Mouse (Mus musculus) common myeloid progenitor, adult 5-6 weeks (primary cell): ENCODE data around the gene Myl6. TPM values are rescaled to one million over a fixed set of nuclear protein-coding genes. Genes with fewer than 3 reads are reported as not detected.
"Not testable (repeated sequence)": the region's sequence is repeated elsewhere in the genome, so short reads cannot be mapped to it uniquely, and the experiment has no call there.

Source experiments
- ATAC-seq: replicated peaks from 2 replicates; pipeline ENCODE4 v1.8.0; 2016; ENCODE audit warnings: low read depth, mild to moderate bottlenecking, moderate TSS enrichment, inconsistent platforms; ENCODE audit not compliant: poor library complexity, severe bottlenecking
- total RNA-seq: library from RNA; stranded (forward); fragments of 200-1000, 187-1606 nt; gene quantifications from 2 replicates; pipeline ENCODE4 v1.2.3, GENCODE M21; 2017

Gene Myl6
- total RNA-seq, 1 experiment from 2014 or later = 1,004 TPM

GRCm38 (mm10) chr10:128511189-128511588, 17.2 kb upstream of the Myl6 start:
- no peak for ATAC-seq

DNA sequence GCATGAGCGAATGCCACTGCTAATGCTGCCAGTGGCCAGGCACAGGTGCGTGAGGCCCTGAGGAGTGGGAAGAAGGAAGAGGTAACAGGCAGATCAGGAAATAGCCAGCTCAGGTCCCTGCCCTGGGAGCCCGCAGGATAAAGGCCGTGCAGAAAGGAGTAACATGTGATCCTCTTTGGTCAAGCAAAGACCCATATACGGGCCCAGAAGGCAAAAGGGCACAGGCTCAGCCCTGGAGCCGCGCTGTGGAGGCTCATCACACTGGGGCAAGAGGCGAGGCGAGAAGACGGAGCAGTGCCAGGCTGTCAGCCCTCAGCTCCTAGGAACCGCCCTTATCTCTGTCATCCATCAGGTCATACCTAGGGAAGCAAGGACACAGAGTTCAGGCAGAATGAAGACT, 16.4 kb upstream of the Myl6 start:
- no peak for ATAC-seq

GRCm38 (mm10) chr10:128509831-128510230, 15.9 kb upstream of the Myl6 start:
- no peak for ATAC-seq

GRCm38 (mm10) chr10:128509203-128509602, 15.3 kb upstream of the Myl6 start:
- ATAC-seq = no peak

DNA sequence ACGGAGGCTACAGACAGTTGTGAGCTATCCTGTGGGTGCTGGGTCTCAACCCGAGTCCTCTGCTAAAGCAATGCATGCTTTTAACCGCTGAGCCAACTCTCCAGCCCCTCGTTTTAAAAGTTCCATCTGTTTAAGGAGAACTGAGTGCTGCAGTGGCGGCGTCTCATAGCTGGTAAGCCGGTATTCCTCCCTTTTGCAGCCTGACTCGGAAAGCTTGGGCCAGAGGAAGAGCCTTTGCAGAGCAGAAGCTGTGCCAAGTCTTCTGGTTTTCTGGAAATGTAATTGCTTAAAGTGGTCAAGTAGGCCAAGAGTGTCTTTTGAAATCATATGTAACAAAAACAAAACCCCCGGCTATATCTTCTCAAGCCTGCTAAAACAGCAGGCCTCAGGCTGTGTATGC, 14.3 kb upstream of the Myl6 start:
- no peak for ATAC-seq

GRCm38 (mm10) chr10:128505974-128506373, 12.0 kb upstream of the Myl6 start:
- no peak for ATAC-seq

DNA sequence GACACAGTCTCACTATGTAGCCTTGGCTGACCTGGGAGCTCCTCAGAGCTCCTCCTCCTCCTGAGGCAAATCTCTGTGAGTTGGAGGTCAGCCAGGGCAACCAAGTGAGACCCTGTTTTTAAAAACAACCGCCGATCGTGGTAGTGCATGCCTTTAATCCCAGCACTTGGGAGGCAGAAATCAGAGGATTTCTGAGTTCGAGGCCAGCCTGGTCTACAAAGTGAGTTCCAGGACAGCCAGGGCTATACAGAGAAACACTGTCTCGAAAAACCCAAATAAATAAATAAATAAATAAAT, 11.4 kb upstream of the Myl6 start:
- not testable (repeated sequence) for ATAC-seq

GRCm38 (mm10) chr10:128504641-128505370, 10.9 kb upstream of the Myl6 start:
- peak; percentile 91 for ATAC-seq

DNA sequence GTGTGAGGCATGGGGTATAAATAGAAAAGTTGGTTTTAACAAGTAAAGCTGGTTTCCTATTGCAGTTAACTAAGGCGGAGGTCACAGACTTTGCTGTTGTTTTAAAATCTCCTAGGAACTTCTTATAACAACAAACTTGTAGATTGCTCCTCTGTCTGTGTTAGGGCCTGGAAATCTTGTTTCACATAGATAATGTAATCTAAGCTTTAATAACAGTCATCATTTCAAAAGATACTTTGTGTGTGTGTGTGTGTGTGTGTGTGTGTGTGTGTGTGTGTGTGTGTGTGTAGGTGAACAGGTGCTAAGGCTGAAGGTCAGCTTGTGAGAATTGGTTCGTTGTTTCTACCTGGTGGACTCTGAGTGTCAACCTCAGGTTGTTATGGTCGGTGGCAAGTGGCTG, 10.1 kb upstream of the Myl6 start:
- ATAC-seq = no peak

- ATAC-seq = no peak
Observed at GRCm38 (mm10) chr10:128503532-128503931, 9.6 kb upstream of the Myl6 start.

GRCm38 (mm10) chr10:128502341-128502740, 8.4 kb upstream of the Myl6 start:
- ATAC-seq = no peak

- ATAC-seq = peak; percentile 16
Observed at GRCm38 (mm10) chr10:128499116-128499671, 5.2 kb upstream of the Myl6 start.

- ATAC-seq = peak; percentile 75
Observed at GRCm38 (mm10) chr10:128498590-128498989, 4.6 kb upstream of the Myl6 start, which contains the start of gene Myl6b. Gene Myl6b (minus strand): TSS chr10:128498685.

GRCm38 (mm10) chr10:128497134-128497737, 3.3 kb upstream of the Myl6 start:
- no peak for ATAC-seq

DNA sequence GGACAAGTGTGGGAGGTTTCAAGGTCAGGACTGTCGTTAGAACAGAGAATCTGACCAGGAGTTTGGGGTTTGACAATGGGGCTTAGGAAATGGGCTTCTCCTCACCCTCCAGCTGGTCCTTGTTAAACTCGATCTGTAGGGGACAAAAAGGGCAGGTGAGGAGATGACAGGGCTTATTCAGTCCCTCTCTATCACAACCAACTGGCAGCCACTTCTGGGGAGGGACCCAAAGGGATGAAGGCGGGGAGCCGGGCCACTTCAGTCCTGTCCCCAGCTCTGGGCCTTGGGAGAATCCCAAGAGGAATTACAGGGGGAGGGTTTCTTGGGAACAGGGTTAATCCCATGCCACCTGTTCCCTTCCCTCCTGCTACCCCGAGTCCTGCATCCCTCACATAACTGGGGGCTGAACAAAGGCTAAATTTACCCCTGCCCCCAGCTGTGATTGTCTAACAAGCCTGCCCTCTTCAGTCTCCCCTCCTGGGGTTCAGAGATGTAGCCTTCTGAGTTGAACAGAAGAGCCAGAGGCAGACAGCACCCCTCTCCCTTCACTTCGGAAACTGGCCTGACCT, 2.6 kb upstream of the Myl6 start:
- ATAC-seq = no peak

GRCm38 (mm10) chr10:128495903-128496302, 2.0 kb upstream of the Myl6 start:
- ATAC-seq = no peak

GRCm38 (mm10) chr10:128495270-128495669, 1.3 kb upstream of the Myl6 start:
- no peak for ATAC-seq

GRCm38 (mm10) chr10:128494667-128495245, 811 bp upstream of the Myl6 start:
- ATAC-seq = no peak

DNA sequence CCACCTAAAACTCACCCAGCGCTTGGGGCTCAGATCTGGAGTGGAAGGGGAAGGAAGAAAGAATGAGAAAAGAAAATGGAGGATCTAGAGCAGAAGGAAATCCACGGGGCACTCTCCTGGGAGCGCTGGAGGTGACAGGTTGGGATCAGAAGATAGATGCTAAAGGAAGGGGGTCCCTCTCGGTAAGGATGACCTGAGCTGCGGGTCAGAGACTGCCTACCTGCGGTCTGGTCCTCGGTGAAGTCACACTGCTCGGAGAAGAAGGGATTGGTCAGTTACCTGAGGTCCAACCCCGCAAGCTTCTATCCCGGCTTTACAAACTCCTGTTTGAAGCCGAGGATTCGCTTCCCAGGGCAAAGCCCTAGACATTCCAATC, 638 bp downstream of the Myl6 start:
- peak; percentile 16 for ATAC-seq

DNA sequence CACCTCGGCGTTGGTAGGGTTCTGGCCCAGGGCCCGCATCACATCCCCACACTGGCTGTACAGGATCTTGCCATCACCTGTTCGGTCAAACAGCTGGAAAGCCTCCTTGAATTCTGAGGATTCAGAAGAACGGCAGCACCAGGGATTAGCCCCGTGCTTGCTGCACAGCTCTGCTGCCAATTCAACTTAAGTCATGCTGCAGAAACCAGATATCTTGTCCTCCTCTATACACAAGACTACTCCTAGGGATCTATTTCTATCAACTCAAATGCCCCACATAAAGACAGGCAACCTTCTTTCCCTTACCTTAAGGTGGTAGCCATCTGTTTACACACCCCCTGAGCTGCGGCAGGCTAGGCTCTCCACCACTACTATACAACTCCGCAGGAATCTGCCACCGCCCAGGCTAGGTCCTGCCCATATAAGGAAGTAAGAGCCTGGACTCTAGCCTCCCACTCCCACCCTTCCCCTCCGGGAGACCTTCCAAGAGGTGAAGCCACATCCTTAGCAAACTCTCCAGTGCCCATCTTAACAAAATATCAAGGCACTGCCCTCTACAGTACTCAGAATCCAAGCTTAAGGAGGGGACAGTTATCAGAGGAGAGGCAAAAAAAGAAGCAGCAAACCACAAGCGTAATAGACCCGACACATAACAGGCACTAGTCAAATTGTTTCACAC, 1.2 kb downstream of the Myl6 start:
- peak; percentile 40 for ATAC-seq
